Mouse (Mus musculus): ENCODE results near the gene Rcn3.
"Not testable (repeated sequence)": the region's sequence is repeated elsewhere in the genome, so short reads cannot be mapped to it uniquely, and the experiment has no call there.

Rcn3 gene

GRCm38 (mm10) chr7:45124224-45125143 is 32.5 kb upstream of the Rcn3 start, which contains the start of gene Rps11:
TSS of gene Rps11 (minus strand) at chr7:45124439.
- peak; percentile 100 for DNase-seq (ENCODE audit: low read depth, low spot score)

- DNase-seq (ENCODE audit: low read depth, low spot score): no peak
These were observed 31.2 kb upstream of the Rcn3 start for GRCm38 (mm10) chr7:45123186-45123570.

- no peak for DNase-seq (ENCODE audit: low read depth, low spot score)
These were observed 30.7 kb upstream of the Rcn3 start for GRCm38 (mm10) chr7:45122561-45123185.

GRCm38 (mm10) chr7:45121966-45122365 is 29.9 kb upstream of the Rcn3 start:
- no peak for DNase-seq (ENCODE audit: low read depth, low spot score)

GRCm38 (mm10) chr7:45121404-45121803 is 29.4 kb upstream of the Rcn3 start:
- no peak for DNase-seq (ENCODE audit: low read depth, low spot score)

GRCm38 (mm10) chr7:45119780-45120709 is 28.0 kb upstream of the Rcn3 start:
- no peak for DNase-seq (ENCODE audit: low read depth, low spot score)

- no peak for DNase-seq (ENCODE audit: low read depth, low spot score)
These were observed 26.3 kb upstream of the Rcn3 start for GRCm38 (mm10) chr7:45118336-45118735.

- DNase-seq (ENCODE audit: low read depth, low spot score): no peak
These were observed 25.5 kb upstream of the Rcn3 start for GRCm38 (mm10) chr7:45117566-45117965.

GRCm38 (mm10) chr7:45113476-45113875 is 21.5 kb upstream of the Rcn3 start:
- no peak for DNase-seq (ENCODE audit: low read depth, low spot score)

- DNase-seq (ENCODE audit: low read depth, low spot score): no peak
These were observed 20.5 kb upstream of the Rcn3 start for GRCm38 (mm10) chr7:45112529-45112928.

GRCm38 (mm10) chr7:45111940-45112339 is 19.9 kb upstream of the Rcn3 start:
- no peak for DNase-seq (ENCODE audit: low read depth, low spot score)

- DNase-seq (ENCODE audit: low read depth, low spot score): not testable (repeated sequence)
These were observed 18.1 kb upstream of the Rcn3 start for GRCm38 (mm10) chr7:45110089-45110488.

- DNase-seq (ENCODE audit: low read depth, low spot score): no peak
These were observed 15.1 kb upstream of the Rcn3 start for GRCm38 (mm10) chr7:45107052-45107645.

GRCm38 (mm10) chr7:45106441-45106840 is 14.4 kb upstream of the Rcn3 start:
- no peak for DNase-seq (ENCODE audit: low read depth, low spot score)

GRCm38 (mm10) chr7:45105491-45105890 is 13.5 kb upstream of the Rcn3 start:
- DNase-seq (ENCODE audit: low read depth, low spot score): no peak

GRCm38 (mm10) chr7:45104941-45105340 is 12.9 kb upstream of the Rcn3 start:
- no peak for DNase-seq (ENCODE audit: low read depth, low spot score)

- no peak for DNase-seq (ENCODE audit: low read depth, low spot score)
These were observed 11.7 kb upstream of the Rcn3 start, which contains the start of gene Fcgrt for GRCm38 (mm10) chr7:45103652-45104180. TSS of gene Fcgrt (minus strand) at chr7:45103851.

GRCm38 (mm10) chr7:45102940-45103585 is 11.0 kb upstream of the Rcn3 start:
- no peak for DNase-seq (ENCODE audit: low read depth, low spot score)

GRCm38 (mm10) chr7:45102441-45102840 is 10.4 kb upstream of the Rcn3 start:
- DNase-seq (ENCODE audit: low read depth, low spot score): no peak

GRCm38 (mm10) chr7:45100046-45100445 is 8.0 kb upstream of the Rcn3 start:
- no peak for DNase-seq (ENCODE audit: low read depth, low spot score)

Data from mesoderm, embryonic 11.5 days (tissue).